Mouse (Mus musculus): ENCODE results near the gene Xylt2.
"Not testable (repeated sequence)": the region's sequence is repeated elsewhere in the genome, so short reads cannot be mapped to it uniquely, and the experiment has no call there.

The Xylt2 gene

DNA sequence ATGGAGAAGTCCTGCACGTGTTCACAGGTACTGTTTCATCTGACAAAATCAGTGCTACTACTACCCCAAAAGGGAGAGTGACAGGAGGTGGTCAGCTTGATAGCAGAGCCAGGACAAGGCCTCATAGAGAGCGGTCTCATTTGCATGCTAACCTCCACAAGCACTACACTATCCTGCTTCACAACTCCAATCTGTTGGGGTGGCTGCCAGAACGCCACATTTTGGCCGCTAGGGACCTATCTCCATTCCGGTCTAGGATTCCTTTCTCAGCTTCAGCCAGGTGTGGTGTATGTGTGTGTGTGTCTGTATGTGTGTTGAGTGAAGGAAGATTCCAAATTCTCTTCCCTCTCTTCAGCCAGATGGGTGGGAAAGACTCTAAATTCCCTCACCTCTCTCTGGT is 1.9 kb downstream of the Xylt2 start:
- no peak for DNase-seq

DNA sequence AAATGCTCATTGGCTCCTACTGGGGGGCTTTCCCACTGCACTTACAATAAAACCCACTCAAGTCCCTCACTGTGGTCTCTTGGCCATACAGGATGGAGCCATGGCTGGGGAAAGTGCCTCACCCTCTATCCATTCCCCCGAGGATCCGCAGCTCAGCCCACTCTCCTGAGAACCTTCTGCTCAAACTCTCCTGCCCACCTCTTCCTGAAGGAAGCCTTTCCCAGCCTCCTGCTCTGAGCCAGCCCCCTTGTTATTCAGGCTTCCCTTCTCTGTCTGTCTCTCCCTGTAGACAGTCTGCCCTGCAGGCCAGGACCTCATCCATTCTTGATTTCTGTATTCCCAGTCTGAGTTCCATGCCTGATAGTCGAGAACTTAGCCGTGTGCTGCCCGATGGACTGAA is 2.3 kb downstream of the Xylt2 start:
- no peak for DNase-seq

DNA sequence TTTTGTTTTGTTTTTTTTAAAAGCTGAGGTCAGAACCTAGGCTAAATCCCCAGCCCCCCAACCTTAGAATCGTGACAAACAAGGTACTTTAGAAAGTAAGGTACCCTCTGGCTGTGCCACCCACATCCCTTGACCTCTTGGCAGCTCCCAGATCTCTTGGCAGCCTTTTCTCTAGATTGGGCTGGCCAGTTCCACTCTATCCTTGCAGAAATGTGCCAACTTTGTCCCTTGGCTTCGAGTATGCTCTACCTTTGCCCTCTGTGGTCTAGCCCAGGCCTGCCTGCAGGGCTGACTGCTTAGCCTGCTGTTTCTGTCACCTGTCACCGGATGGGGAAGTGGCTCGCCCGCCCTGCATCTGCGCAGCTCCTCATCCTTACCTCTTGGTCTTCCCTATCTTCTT is 12.0 kb downstream of the Xylt2 start:
- no peak for DNase-seq

DNA sequence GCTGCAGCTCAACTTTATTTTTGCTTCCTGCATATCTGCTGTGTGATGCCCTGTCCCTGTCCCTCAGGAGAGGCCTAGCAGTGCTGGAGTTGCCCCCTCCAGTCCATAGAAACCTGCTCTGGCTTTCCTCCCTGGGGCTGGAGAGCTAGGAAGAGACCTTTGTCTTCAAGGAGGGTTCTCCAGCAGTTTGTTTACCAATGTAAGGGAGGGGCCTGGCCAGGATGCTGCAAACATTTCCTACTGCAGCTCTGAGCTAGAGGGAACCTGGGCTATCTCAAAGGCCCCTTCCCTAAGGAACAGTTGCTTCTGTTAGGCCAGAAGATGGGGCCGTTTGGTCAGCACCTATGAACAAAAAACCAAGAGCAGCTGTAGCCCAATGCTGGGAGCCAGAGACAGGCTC is 16.0 kb downstream of the Xylt2 start:
- no peak for DNase-seq

DNA sequence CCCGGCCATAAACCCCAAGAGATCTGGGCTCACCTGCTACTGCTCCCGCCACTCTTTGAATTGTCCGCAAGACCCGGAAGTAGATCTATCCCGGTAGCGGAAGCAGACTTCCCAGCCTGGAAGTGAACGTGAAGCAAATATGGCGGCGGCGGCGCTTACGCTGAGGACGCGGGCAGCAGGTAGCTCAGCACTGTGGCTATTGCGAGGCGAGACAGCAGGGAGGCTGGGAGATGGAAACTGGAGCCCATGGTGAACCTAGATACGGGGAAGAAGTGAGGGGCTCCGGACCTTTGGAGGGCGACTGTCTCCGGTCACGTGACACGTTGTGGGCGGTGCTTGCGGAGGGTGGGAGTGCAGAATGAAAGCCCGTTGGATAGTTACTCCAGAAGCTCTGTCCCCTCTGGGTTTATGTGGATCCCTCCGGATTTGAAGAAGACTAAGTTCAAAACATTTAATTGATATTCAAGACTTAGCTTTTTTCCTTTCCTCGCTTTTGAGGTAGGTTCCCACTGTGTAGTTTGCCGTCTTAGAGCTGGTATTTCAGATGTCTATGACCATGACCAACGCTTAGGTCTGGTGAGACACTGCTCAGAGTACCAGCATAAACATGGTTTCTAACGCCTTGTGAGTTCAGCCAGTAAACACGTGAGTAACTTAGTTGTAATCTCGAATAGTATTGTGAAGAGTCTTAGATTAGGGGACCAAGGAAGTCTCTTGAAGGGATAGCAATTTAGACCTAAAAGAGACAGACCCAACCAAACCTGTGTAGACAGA is 23.5 kb downstream of the Xylt2 start, which contains the start of the genes Mrpl27 and Eme1:
Mrpl27 (plus strand) TSS at position 105 of the 774 bp plus-strand sequence.
Eme1 (minus strand) TSS at position 302 of the 774 bp plus-strand sequence.
- DNase-seq: peak; percentile 87

DNA sequence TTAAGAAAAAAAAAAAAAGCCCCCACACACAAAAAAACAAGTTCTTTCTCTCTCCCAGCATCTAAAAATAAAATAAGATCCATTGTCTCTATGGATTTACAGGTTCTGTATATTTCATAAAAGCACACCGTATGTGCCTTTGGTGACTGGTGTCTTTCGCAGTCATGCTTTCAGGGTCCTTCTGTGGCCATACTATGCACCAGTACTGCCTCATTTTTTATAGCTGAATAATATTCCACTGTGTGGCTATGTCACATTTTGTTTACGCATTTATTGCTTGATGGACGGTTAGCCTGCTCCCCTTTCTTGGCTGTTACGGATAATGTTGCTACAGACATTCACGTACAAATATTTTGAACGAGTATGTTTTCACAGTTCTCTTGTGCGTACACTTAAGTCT is 24.3 kb downstream of the Xylt2 start:
- no peak for DNase-seq

DNA sequence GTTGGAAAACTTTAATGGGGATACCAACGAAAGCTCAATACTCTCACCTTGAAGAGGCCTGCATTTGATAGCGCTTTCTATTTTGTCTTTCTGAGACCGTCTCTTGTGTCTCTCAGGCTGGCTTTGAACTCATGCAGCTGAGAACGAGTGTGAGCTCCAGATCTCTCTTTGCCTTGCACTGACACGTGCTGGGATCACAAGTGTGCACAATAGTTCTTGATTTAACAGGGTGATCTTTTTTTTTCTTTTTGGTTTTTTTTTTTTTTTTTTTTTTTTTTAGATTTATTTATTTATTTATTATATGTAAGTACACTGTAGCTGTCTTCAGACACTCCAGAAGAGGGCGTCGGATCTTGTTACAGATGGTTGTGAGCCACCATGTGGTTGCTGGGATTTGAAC is 26.1 kb downstream of the Xylt2 start:
- DNase-seq: not testable (repeated sequence)

DNA sequence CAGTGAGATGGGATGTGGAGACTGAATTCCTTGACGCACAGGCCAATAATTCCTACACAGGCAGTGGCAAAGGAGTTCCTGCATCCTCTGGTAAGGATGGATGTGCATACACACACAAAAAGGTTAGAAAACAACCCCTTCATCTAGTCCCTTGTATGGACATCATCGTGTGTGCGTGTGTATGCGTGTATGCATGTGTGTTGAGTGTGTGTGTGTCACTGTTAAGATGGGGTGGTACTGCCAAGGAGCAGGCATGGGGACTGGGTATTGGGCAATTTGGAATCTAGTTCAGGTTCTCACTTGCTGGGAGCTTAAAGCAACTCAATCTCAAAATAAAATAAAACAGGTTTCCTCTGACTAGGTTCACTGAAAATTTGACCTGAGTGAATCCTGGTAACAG is 30.9 kb downstream of the Xylt2 start:
- no peak for DNase-seq

DNA sequence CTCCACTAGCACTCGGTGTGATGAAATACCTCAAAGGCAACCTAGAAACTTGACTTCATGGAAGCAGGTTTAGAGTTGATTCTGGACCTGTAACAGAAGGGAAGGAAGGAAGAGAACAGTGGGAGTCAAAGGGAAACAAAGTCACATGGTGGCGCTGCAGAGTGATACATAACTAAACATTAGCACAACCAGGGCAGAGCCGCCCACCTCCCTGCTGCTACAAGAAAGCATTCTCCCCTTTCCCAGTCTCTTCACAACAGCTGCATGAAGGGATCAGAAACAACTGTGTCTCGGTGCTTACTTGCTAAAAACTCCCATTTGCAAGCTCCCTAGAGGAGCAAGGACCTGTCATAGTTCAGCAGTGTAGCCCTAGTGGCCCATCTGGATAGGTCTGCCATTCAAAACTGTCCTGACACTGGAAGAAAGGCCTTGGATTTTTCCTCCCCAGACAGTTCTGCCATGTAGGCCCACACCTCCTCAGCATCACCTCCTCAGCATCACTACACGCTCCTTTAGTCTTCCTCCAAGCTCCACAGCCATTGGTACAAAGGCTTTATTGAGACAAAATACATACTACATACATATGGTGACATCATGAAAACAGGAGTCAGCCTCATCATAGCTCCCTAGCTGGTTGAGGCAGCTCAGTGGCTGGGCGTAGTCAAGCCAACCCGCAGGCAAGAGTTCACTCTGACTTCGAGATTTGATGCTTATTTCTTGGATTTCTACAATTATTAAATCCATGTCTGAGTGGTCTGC is 32.7 kb downstream of the Xylt2 start:
- DNase-seq: no peak

DNA sequence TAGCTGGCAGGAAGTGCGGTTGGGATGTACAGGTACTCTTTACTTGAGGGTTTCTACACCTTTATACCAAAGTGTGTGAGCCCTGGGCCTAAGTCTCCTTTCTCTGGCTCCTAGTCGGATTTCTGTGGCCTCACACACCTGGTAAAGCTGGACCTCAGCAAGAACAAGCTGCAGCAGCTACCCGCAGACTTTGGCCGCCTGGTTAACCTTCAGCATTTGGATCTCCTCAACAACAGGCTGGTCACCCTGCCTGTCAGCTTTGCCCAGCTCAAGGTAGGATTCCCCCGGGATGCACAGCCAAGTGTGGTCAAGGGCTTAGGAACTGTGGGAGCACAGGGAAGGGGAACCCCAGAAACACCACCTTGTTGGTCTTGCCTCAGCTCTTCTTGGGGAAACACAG is 42.9 kb downstream of the Xylt2 start:
- no peak for DNase-seq

DNA sequence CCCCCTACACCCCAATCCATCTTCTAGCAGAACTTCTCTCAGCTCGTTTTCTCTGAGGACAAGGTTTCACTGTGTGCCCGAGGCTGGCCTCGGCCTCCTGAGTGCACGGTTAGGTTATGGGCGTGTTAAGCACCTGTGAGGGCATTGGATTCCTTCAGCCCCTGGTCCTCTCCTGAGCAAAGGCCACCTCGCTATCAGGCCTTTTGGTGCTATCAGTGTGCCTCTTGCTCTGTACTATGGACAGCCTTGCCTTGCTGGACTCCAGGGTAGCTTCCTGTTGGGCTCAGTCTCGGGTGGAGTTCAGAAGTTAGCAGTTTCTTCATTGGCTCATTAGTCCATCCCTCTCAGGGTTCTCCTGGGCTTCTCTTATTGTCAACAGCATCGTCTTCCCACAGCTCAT is 44.3 kb downstream of the Xylt2 start:
- DNase-seq: no peak

DNA sequence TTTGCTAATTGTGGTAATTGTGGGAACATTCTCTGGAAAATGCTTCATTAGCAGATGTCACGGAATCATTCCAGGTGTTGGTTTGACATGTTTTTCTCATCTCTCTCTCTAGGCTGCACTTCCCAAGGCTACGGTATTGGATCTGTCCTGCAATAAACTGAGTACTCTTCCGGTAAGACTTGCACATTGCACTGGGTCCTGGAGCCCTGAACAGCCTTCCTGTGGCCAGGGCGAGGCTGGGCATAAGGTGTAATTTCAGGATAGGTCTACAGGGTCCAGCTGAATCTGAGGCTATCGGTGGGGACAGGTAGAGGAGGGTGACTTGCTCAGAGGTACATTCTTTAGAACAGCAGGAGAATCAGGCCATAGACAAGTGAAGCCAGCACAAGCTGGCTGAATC is 45.3 kb downstream of the Xylt2 start:
- no peak for DNase-seq

DNA sequence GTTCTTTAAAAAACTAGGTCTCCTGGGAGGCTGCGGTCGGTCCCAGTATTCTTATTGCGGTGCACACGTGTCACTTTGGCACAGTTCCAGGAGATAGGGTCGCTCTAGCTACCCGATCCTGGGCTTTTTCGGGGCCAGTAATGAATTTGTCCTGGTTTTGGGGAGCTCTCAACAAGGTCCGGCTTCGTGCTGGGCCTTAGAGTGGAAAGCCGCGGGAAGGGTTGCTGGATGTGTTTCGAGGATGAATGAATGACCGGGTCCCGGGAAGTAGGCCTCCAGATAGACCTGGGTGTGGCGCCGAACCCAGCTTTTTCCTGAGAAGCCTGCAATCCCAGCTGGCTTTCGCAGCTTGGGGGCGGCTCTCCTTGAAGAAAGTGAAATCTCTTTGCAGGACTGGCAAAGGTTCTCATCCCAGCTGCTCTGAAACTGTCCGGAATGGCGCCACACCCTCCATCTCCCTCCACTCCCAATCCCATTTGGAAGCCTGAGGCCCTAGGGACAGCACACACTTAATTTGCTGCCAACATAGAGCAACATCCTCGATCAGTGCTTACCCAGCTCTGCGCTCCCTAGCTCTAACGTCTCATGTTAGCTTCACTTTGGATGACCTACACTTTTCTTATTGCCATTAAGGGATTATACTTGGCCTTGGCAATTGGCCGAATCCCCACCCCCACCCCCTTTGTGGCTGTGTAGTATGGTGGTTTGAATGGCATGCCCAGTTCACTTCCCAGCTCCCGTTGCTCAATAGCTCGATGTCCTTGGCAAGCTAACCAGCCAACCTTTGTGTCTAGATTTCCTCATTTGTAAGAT is 46.9 kb downstream of the Xylt2 start:
- DNase-seq: peak; percentile 27

DNA sequence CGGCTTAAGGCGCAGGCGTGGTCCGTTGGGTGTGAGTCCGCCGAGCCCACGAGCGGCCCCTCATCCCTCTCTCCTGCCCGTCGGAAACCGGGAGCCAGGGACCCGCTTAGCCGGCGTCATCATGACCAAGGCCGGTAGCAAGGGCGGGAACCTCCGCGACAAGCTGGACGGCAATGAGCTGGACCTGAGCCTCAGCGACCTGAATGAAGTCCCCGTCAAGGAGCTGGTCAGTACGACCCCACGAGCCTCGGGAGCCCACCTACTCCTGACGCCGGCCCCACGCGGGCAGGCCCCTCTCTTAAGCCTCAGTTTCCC is 47.5 kb downstream of the Xylt2 start:
- DNase-seq: no peak

DNA sequence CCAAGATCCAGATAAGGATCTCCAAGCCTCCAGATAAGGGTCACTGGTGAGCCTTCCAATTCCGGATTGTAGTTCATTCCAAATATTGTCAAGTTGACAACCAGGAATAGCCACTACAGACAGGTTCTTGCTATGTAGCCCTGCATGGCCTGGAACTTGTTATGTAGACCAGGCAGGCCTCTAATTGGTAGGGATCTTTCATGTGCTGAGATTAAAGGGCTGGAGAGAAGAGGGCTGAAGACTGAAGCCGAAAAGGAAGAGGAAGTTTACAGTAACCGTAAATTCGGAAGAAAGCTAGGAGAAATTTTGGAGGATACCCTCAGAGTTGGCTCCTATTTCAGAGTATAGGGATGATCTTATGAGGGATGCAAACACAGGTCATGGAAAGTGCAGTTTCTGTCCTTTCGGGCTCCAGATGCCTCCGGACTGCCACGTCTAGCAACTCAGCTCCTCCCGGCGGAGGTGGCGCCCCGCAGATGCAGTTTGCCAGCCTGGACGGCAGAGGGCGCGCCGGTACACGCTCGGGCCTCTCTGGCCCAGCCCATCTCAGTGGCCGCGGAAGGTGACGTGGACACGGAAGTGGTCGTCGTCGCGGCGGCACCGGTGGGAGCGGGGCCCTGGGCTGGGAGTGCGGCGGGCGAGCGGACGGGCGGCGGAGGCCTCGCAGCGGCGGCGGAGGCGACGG is 48.0 kb downstream of the Xylt2 start, which contains the start of gene Lrrc59:
Lrrc59 (plus strand) TSS at position 569 of the 685 bp plus-strand sequence.
- peak; percentile 93 for DNase-seq

DNA sequence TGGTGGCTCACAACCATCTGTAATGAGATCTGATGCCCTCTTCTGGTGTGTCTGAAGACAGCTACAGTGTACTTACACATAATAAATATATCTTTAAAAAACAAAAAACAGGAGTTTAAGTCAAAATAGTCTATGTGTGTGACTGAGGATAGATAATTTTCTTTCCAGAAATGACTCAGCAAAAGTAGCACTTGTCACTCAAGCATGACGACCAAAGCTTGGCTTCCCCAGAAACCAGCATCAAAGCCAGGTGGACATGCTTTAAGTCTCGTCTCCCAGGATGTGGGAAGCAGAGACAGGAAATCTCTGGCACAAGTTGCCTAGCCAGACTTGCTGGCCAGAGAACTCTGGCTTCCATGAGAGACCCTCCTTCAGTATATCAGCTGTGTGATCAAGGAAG is 55.2 kb downstream of the Xylt2 start:
- no peak for DNase-seq

DNA sequence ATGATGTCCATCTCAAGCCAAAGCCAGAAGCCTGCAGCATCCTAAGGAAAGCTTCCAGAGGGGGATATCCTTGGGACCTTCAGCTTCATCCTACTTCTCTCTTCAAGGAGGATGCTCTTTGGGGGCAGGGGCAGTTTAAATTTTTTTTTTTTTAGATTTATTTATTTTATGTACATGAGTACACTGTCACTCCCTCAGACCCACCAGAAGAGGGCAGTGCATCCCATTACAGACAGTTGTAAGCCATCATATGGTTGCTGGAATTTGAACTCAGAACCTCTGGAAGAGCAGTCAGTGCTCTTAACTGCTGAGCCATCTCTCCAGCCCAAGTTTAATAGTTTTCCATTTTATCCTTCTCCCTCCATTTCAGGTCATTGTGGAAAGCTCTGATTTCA is 55.9 kb downstream of the Xylt2 start:
- DNase-seq: no peak

DNA sequence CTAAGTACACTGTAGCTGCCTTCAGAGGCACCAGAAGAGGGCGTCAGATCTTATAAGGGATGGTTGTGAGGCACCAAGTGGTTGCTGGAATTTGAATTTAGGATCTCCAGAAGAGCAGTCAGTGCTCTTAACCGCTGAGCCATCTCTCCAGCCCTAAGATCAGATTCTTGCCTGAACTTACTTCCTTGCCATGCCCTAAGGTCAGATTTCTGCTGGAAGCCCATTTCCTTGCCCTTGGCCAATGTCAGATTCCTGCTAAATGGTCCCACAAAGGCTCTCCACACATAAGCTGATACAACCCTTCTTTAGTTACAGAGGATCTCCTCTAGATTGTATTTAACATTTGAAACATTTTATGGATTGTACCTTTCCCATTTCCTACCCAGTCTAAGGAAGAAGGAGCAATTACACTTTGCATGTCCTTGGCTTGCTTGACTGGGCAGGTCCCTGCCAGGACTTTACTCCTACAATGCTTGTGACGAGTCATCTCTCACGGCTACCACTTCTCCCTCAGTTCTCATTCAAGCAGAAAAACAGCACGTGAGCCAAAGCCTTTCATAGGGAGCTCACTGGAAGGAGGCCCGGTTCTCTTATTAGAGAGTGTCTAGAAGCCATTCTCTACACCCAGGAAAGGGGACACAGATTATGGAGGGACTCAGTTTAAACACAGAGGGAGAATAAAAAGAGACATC is 56.4 kb downstream of the Xylt2 start:
- DNase-seq: no peak

DNA sequence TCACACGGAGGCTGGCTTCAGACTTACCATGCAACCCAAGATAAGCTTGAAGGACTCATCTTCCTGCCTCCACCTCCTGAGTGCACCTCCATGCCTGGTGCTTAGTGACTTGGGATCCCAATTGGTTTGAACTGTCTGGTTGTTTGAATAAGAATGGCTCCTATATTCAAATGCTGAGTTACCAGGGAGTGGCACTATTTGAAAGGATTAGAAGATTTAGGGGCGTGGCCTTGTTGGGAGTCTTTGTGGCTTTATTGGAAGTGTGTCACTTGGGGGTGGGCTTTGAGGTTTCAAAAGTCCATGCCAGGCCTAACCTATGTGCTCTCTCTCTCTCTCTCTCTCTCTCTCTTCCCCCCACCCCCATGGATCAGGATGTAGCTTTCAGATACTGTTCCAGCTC is 59.7 kb downstream of the Xylt2 start:
- no peak for DNase-seq

DNA sequence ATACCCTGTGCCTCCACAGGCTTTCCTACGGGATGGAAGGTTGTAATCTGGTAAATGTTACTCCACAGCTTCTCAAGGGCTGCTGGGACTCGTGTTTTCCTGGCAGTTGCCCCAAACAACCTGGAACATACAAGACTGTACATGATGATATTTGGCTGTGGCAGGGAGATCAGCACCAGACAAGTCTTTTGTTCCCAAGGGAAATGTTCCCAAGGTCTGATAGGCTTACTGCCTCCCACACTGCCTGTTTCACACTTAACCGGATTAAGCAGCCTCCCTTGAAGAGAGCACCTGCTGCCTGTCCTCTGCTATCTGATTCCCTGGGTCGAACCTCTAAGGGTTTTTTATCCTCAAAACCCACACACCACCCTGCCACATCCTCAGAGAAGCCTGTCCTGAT is 61.8 kb downstream of the Xylt2 start:
- DNase-seq: no peak

DNA sequence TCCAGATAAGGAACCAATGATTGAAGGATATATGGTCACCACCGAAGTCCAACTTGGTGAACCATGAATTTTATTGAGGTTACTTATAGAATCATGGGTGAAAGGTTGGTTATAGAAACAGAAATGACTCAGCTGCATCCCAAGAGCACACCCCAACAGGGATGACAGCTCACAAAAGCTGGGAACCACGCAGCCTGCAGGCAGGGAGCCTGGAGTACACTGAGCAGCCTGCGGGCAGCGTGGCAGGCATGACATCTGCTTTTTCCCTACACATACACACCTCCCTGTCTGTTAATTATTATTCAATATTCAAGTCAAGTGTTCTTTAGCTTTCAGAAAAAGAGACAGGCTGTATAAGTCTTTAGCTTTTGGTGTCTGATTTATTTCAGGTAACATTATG is 62.7 kb downstream of the Xylt2 start:
- DNase-seq: no peak

All from cerebellum, adult 8-10 months (tissue).